Mouse (Mus musculus): ENCODE data around the gene Ltc4s. TPM values are rescaled to one million over a fixed set of nuclear protein-coding genes. Genes with fewer than 3 reads are reported as not detected.

Ltc4s gene
- polyA plus RNA-seq, 1 experiment from 2014 or later = 0.46 TPM

DNA sequence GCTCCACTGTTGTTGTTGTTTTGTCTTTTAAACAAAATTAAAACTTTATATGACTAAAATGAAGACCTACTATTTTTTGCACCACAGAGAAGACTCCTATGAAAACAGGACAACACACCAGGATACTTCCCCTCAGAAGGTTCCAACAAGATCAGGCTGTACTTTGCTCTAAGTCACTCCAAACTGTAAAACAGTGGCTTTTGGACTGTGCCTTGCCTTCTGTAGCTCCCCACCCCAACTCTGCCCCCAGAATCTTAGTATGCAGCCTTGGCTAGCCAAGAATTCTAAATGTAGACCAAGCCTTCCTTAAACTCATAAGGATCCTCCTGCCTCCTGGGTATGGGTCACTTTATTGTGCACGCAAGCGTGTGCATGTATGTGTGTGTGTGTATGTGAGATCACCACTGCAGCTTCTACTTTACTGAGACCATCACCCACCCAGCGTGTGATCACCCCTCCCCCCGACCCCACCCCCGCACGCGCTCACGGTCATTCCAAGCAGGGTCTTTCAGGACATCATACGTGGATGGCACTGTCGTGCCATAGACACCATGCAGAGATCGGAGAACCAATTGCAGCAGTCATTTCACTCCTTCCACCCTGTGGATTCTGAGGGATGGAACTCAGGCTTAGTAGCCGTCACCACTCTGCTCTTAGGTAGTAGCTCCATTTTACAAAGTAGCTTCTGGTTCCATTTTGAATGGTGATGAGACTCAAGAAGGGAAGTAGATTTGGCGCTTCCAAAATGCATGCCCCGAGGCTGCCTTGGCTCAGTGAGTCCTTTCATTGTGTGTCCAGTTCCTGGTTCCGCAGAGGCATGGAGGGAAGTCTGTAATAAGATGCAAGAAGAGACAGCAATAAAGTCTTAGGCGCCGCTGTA, 14.4 kb downstream of the Ltc4s start:
- WGBS (ENCODE audit: insufficient replicate concordance) = 4% methylated on average over 17 of the region's 17 CpGs
- H3K27ac ChIP-seq (replicated peaks) = peak overlapping the region; percentile 97
- ATAC-seq (ENCODE audit: insufficient read depth) = no peak
- no peaks in the 10 kb centered on the region for H3K27me3 ChIP-seq
- H3K36me3 ChIP-seq (replicated peaks) = no peaks in the 10 kb centered on the region; the same call in 1 of the 2 replicates
- no peaks in the 10 kb centered on the region for H3K9me3 ChIP-seq (replicated peaks)
- H3K4me3 ChIP-seq (replicated peaks) = peak overlapping the region; percentile 94
- peak overlapping the region; percentile 99 for H3K9ac ChIP-seq
- peak overlapping the region; percentile 86 for H3K4me2 ChIP-seq
- H3K4me1 ChIP-seq (replicated peaks) = peaks cover 67% of the 10 kb centered on the region

DNA sequence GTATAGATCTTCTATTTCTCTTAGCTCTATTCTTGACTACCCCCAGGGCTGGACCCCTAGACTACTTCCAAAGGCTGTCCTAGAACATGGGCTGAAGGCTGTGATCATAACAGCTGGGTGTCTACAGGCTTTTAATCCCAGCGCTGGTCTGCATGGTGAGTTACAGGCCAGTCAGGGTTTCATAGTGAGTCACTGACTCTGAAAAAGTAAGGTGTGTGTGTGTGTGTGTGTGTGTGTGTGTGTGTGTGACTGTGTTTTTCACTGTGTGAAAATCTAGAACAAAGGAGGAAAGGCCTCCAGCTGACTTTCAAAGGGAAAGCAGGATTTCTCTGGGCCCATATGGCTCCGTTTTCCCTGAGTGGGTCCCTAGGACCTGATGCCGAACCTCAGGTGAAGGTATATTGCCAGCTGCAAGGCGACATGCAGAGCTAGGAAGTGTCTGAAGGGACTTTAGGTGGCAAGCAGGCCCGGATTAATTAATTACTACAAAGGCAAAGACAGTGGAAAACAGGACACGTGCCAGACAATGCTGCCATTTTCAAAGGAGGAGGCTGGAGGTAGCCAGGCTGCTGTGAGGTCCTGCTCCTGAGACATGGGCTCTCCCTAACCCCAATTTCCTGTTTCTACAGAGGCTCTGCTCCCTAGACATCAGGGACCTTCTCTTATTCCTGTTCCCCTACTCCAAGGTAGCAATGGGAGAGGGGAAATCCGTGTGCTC, 15.7 kb downstream of the Ltc4s start:
- ATAC-seq (ENCODE audit: insufficient read depth) = no peak
- H3K9me3 ChIP-seq (replicated peaks) = no peaks in the 10 kb centered on the region
- H3K4me2 ChIP-seq = peak overlapping the region; percentile 86
- H3K9ac ChIP-seq = peak overlapping the region; percentile 99; the same call in 1 of the 2 replicates
- WGBS (ENCODE audit: insufficient replicate concordance) = 57% methylated on average over 7 of the region's 7 CpGs
- peak overlapping the region; percentile 97; the same call in 1 of the 2 replicates for H3K27ac ChIP-seq (replicated peaks)
- H3K4me3 ChIP-seq (replicated peaks) = peak overlapping the region; percentile 94
- peaks cover 69% of the 10 kb centered on the region for H3K4me1 ChIP-seq (replicated peaks)
- no peaks in the 10 kb centered on the region; the same call in 1 of the 2 replicates for H3K36me3 ChIP-seq (replicated peaks)
- H3K27me3 ChIP-seq = no peaks in the 10 kb centered on the region

DNA sequence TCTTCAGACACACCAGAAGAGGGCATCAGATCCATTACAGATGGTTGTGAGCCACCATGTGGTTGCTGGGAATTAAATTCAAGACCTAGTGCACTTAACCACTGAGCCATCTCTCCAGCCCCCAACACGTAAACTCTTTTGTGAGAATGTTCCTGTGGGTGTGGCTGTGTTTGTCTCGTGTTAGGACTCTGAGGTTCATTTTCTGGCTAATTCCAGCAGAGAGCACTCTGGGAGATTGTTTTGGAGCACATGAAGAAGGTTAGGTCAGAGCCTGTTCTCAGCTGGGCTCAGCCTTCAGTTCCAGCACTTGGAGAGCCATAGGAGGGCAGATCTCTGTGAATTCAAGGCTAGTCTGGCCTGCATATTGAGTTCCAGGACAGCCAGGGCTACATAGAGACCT, 18.6 kb downstream of the Ltc4s start:
- H3K27me3 ChIP-seq = no peaks in the 10 kb centered on the region
- H3K9ac ChIP-seq = no peak overlapping the region
- H3K27ac ChIP-seq (replicated peaks) = no peak overlapping the region
- H3K4me1 ChIP-seq (replicated peaks) = peaks cover 74% of the 10 kb centered on the region
- no peak for ATAC-seq (ENCODE audit: insufficient read depth)
- H3K4me2 ChIP-seq = no peak overlapping the region
- H3K36me3 ChIP-seq (replicated peaks) = no peaks in the 10 kb centered on the region; the same call in 1 of the 2 replicates
- H3K4me3 ChIP-seq (replicated peaks) = no peak overlapping the region
- 31% methylated on average over 2 of the region's 2 CpGs for WGBS (ENCODE audit: insufficient replicate concordance)
- H3K9me3 ChIP-seq (replicated peaks) = no peaks in the 10 kb centered on the region

GRCm38 (mm10) chr11:50217811-50218210, 20.6 kb downstream of the Ltc4s start:
- Histone ChIP-seq H3K36me3 (replicated peaks) (no peaks in the 10 kb centered on the region; the same call in 1 of the 2 replicates), H3K9me3 (replicated peaks) (no peaks in the 10 kb centered on the region), H3K27me3 (no peaks in the 10 kb centered on the region), H3K9ac (no peak overlapping the region), H3K4me2 (no peak overlapping the region), H3K4me1 (replicated peaks) (peaks cover 68% of the 10 kb centered on the region), H3K4me3 (replicated peaks) (no peak overlapping the region), H3K27ac (replicated peaks) (no peak overlapping the region)
- 77% methylated on average over 4 of the region's 4 CpGs for WGBS (ENCODE audit: insufficient replicate concordance)
- ATAC-seq (ENCODE audit: insufficient read depth) = no peak

- Histone ChIP-seq H3K27me3 (no peaks in the 10 kb centered on the region), H3K4me1 (replicated peaks) (peaks cover 72% of the 10 kb centered on the region), H3K9ac (no peak overlapping the region), H3K27ac (replicated peaks) (no peak overlapping the region), H3K4me3 (replicated peaks) (no peak overlapping the region), H3K36me3 (replicated peaks) (no peaks in the 10 kb centered on the region; the same call in 1 of the 2 replicates), H3K4me2 (peak overlapping the region; percentile 6; the same call in 1 of the 2 replicates), H3K9me3 (replicated peaks) (no peaks in the 10 kb centered on the region)
- ATAC-seq (ENCODE audit: insufficient read depth) = no peak
- 59% methylated on average over 4 of the region's 4 CpGs for WGBS (ENCODE audit: insufficient replicate concordance)
Measured at GRCm38 (mm10) chr11:50216724-50217366, 21.6 kb downstream of the Ltc4s start.

DNA sequence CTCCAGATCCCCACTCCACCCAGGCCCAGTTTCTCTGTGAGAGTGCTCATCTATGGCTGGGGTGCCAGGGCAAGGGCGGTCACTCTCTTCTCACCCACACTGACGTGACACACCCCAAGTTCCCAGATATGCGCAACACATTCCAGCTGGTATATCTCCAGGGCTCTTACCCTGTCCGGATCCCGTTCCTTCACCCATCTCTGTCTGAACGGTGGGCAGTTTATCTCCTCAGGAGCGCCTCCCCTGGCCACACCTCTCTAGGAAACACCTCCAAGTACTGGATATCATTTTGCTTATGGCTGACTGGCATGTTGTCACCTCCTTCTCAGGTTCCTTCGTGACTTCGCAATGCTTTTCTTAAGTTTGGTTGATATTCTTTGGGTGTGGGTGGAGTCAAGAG, 22.8 kb downstream of the Ltc4s start:
- ATAC-seq (ENCODE audit: insufficient read depth) = no peak
- Histone ChIP-seq H3K27ac (replicated peaks) (peak overlapping the region; percentile 51), H3K9me3 (replicated peaks) (no peaks in the 10 kb centered on the region), H3K4me1 (replicated peaks) (peaks cover 81% of the 10 kb centered on the region), H3K9ac (peak overlapping the region; percentile 6; the same call in 1 of the 2 replicates), H3K36me3 (replicated peaks) (no peaks in the 10 kb centered on the region; the same call in 1 of the 2 replicates), H3K4me2 (peak overlapping the region; percentile 39), H3K27me3 (no peaks in the 10 kb centered on the region), H3K4me3 (replicated peaks) (no peak overlapping the region)
- WGBS (ENCODE audit: insufficient replicate concordance) = 46% methylated on average over 9 of the region's 9 CpGs

- no peaks in the 10 kb centered on the region for H3K27me3 ChIP-seq
- no peaks in the 10 kb centered on the region for H3K36me3 ChIP-seq (replicated peaks)
- ATAC-seq (ENCODE audit: insufficient read depth) = no peak
- H3K27ac ChIP-seq (replicated peaks) = no peak overlapping the region
- no peak overlapping the region for H3K4me3 ChIP-seq (replicated peaks)
- no peaks in the 10 kb centered on the region for H3K9me3 ChIP-seq (replicated peaks)
- H3K4me2 ChIP-seq = no peak overlapping the region
- H3K4me1 ChIP-seq (replicated peaks) = peaks cover 78% of the 10 kb centered on the region
- H3K9ac ChIP-seq = no peak overlapping the region
- 84% methylated on average over 6 of the region's 6 CpGs for WGBS (ENCODE audit: insufficient replicate concordance)
Measured at GRCm38 (mm10) chr11:50214631-50215030, 23.8 kb downstream of the Ltc4s start.

GRCm38 (mm10) chr11:50212848-50213758, 25.3 kb downstream of the Ltc4s start:
- Histone ChIP-seq H3K4me2 (no peak overlapping the region; the same call in 1 of the 2 replicates), H3K9me3 (replicated peaks) (no peaks in the 10 kb centered on the region), H3K36me3 (replicated peaks) (peaks cover 5% of the 10 kb centered on the region), H3K9ac (no peak overlapping the region), H3K27me3 (no peaks in the 10 kb centered on the region), H3K4me3 (replicated peaks) (no peak overlapping the region), H3K4me1 (replicated peaks) (peaks cover 73% of the 10 kb centered on the region), H3K27ac (replicated peaks) (peak overlapping the region; percentile 61)
- 53% methylated on average over 11 of the region's 11 CpGs for WGBS (ENCODE audit: insufficient replicate concordance)
- ATAC-seq (ENCODE audit: insufficient read depth) = no peak

DNA sequence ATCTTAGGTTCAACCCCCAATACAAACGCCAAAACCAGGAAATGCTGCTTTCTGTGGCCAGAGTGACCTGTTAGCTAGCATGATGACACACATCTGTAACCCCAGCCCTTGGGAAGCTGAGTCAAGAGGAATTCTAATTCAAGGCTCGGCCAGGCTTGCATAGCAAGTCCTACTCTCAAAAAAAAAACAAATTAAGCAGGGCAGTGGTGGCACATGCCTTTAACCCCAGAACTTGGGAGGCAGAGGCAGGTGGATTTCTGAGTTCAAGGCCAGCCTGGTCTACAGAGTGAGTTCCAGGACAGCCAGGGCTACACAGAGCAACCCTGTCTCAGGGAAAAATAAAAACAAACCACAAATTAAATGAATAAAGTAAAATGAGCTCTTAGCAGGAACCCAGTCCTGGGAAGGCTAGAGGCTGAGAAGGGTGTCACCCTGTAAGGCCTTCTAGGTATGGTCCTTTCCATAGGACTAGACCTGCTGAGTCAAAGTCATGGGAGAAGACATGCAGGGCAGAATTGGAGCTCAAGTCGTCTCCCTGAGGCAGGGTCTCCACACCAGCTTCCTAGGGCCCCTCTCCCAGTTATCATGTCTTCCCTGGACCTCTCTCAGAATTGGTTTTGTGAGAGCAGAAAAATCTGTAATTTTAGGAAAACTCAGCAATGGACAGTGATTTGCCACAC, 26.2 kb downstream of the Ltc4s start:
- H3K4me2 ChIP-seq = no peak overlapping the region; the same call in 1 of the 2 replicates
- no peaks in the 10 kb centered on the region for H3K27me3 ChIP-seq
- no peak overlapping the region for H3K9ac ChIP-seq
- peaks cover 14% of the 10 kb centered on the region for H3K36me3 ChIP-seq (replicated peaks)
- WGBS (ENCODE audit: insufficient replicate concordance) = 48% methylated on average over 3 of the region's 3 CpGs
- H3K27ac ChIP-seq (replicated peaks) = peak overlapping the region; percentile 61; the same call in 1 of the 2 replicates
- no peak overlapping the region for H3K4me3 ChIP-seq (replicated peaks)
- H3K9me3 ChIP-seq (replicated peaks) = no peaks in the 10 kb centered on the region
- ATAC-seq (ENCODE audit: insufficient read depth) = no peak
- H3K4me1 ChIP-seq (replicated peaks) = peaks cover 68% of the 10 kb centered on the region

Data from liver, embryonic 15.5 days (tissue).